32 mouse cellular contexts compared by ENCODE assay signal in genomic region chr16:19984884-19985643, GRCm38 (mm10). TPM values are rescaled to one million over a fixed set of nuclear protein-coding genes. Genes with fewer than 3 reads are reported as not detected.
DNase-seq lines count a peak whose midpoint lies in the region; ATAC-seq lines count a peak whose summit lies in the region.
"Had no signal": no experiment of that assay in that cellular context is flagged by ENCODE, and none has a peak within 500 bp of the region (broad histone marks: within the 10 kb centered on the region; RNA-seq: fewer than 3 reads in every experiment).

No protein-coding gene starts in this region.

- no peak overlapping the region for H3K4me2 ChIP-seq in kidney, embryonic 14.5 days (replicated peaks; ENCODE audit: low read depth, low read length)
- H3K4me2 ChIP-seq: embryonic facial prominence, embryonic 12.5 days; heart, embryonic 13.5 days; hindbrain, embryonic 14.5 days; kidney, embryonic 15.5 days; liver, embryonic 12.5 days; neural tube, embryonic 13.5 days had no signal

- no peaks in the 10 kb centered on the region for H3K9me3 ChIP-seq in limb, embryonic 10.5 days (replicated peaks)
- 0 out of 2 replicates have a peak, but pooled peaks cover 4% of the 10 kb centered on the region for H3K9me3 ChIP-seq in kidney, embryonic 14.5 days (ENCODE audit: control insufficient read depth, low read length)
- H3K9me3 ChIP-seq: kidney, embryonic 15.5 days; liver, embryonic 12.5 days had no signal

- H3K27me3 ChIP-seq in limb, embryonic 10.5 days (ENCODE audit: low read depth, poor library complexity, severe bottlenecking) = no peaks in the 10 kb centered on the region
- no peaks in the 10 kb centered on the region for H3K27me3 ChIP-seq in kidney, embryonic 14.5 days (ENCODE audit: control insufficient read depth, insufficient read depth, low read length)
- H3K27me3 ChIP-seq: embryonic facial prominence, embryonic 12.5 days; heart, embryonic 13.5 days; kidney, embryonic 15.5 days; liver, embryonic 12.5 days; neural tube, embryonic 13.5 days had no signal

- H3K27ac ChIP-seq in limb, embryonic 10.5 days = no peak overlapping the region
- no peak overlapping the region for H3K27ac ChIP-seq in kidney, embryonic 14.5 days (ENCODE audit: low read depth, low read length)
- H3K27ac ChIP-seq: embryonic facial prominence, embryonic 12.5 days; heart, adult 2 months; heart, embryonic 13.5 days; hindbrain, embryonic 14.5 days; kidney, embryonic 15.5 days; liver, embryonic 12.5 days; neural tube, embryonic 13.5 days had no signal

- ATAC-seq in megakaryocyte progenitor cell, adult 5-6 weeks (replicated peaks; ENCODE audit: poor library complexity) = peak; percentile 43; the same call in 1 of the 2 replicates
- ATAC-seq in kidney, embryonic 14.5 days (ENCODE audit: low FRiP score, low TSS enrichment) = no peak
- ATAC-seq: activated CD4-positive, CD25-positive, alpha-beta regulatory T cell, adult 4 months; forebrain, postnatal 0 days; inflammation-experienced regulatory T-cells, adult 6 months; liver, embryonic 12.5 days; liver, postnatal 0 days had no signal

- H3K4me1 ChIP-seq in limb, embryonic 10.5 days = peaks cover 2% of the 10 kb centered on the region; the same call in 1 of the 2 replicates
- no peaks in the 10 kb centered on the region for H3K4me1 ChIP-seq in kidney, embryonic 14.5 days (ENCODE audit: control insufficient read depth, insufficient read depth, low read length)
- H3K4me1 ChIP-seq: embryonic facial prominence, embryonic 12.5 days; kidney, embryonic 15.5 days; neural tube, embryonic 13.5 days had no signal

- H3K9ac ChIP-seq in kidney, embryonic 14.5 days (ENCODE audit: low read depth, low read length) = no peak overlapping the region
- H3K9ac ChIP-seq: embryonic facial prominence, embryonic 12.5 days; forebrain, postnatal 0 days; heart, embryonic 13.5 days; hindbrain, embryonic 14.5 days; kidney, embryonic 15.5 days; liver, embryonic 12.5 days; liver, postnatal 0 days; neural tube, embryonic 13.5 days had no signal

- H3K4me3 ChIP-seq in limb, embryonic 10.5 days = no peak overlapping the region
- H3K4me3 ChIP-seq in kidney, embryonic 14.5 days (ENCODE audit: low read length) = no peak overlapping the region
- H3K4me3 ChIP-seq: embryonic facial prominence, embryonic 12.5 days; heart, adult 2 months; heart, embryonic 13.5 days; kidney, embryonic 15.5 days; liver, embryonic 12.5 days; neural tube, embryonic 13.5 days had no signal

- WGBS in limb, embryonic 10.5 days = 88% methylated on average over 2 of the region's 2 CpGs
- WGBS in kidney, embryonic 14.5 days = 88% methylated on average over 2 of the region's 2 CpGs

- no peaks in the 10 kb centered on the region for H3K36me3 ChIP-seq in limb, embryonic 10.5 days
- H3K36me3 ChIP-seq in kidney, embryonic 14.5 days (ENCODE audit: control insufficient read depth, insufficient read depth, low read length) = no peaks in the 10 kb centered on the region
- H3K36me3 ChIP-seq: embryonic facial prominence, embryonic 12.5 days; heart, embryonic 13.5 days; kidney, embryonic 15.5 days; liver, embryonic 12.5 days; neural tube, embryonic 13.5 days had no signal

- peak; percentile 38 for DNase-seq in CD4-positive, CD25-positive, alpha-beta regulatory T cell, adult 2 months (ENCODE audit: low read depth, low spot score)
- peak; percentile 58 for DNase-seq in T-cell, adult 2 months (ENCODE audit: low spot score)
- no peak for DNase-seq in limb, embryonic 10.5 days (ENCODE audit: low spot score)
- no peak for DNase-seq in frontal cortex, postnatal 10 days (ENCODE audit: low spot score in 2 of 2)
- DNase-seq in kidney, postnatal 4 days = no peak
- DNase-seq: adrenal gland, adult 2 months; adrenal gland, postnatal 36 days; B cell, adult 2 months; cerebellum, adult 2 months; cerebellum, postnatal 25 days; embryo, embryonic 11 days; forebrain, postnatal 0 days; gastrocnemius, postnatal 14 days; heart, adult 2 months; heart, postnatal 10 days; kidney, adult 11 months; kidney, postnatal 25 days; liver, postnatal 0 days; lung, postnatal 4 days; midbrain, embryonic 14.5 days; thymus, adult 2 months; thymus, postnatal 36 days had no signal

RNA-seq across cellular contexts. Expression of gene Klhl6, which starts 2.2 kb away (rescaled TPM):
- 50.6 and 54.0 TPM in 2 replicates for total RNA-seq in megakaryocyte progenitor cell, adult 5-6 weeks (2015)
- total RNA-seq in megakaryocyte progenitor cell, adult 5-6 weeks (2017) = 73.9 and 75.5 TPM in 2 replicates
- 7.0 and 8.0 TPM in 2 replicates for polyA plus RNA-seq in limb, embryonic 10.5 days (2016; fragmentation: Nextera tagmentation; extraction: Ambion mirVana)
- polyA plus RNA-seq in kidney, embryonic 14.5 days (2014; fragmentation: Nextera tagmentation; extraction: Ambion mirVana) = 9.2 and 10.7 TPM in 2 replicates

Comparison
In these comparisons a context has a peak if more than half of its experiments do, and no peak if none do; other contexts are left out.
1. DNase-seq: peak in CD4-positive, CD25-positive, alpha-beta regulatory T cell, adult 2 months (single experiment) and T-cell, adult 2 months (single experiment); none in limb, embryonic 10.5 days (single experiment), frontal cortex, postnatal 10 days (0 of 2) and kidney, postnatal 4 days (0 of 2).